Mouse (Mus musculus) kidney, adult 2 months (tissue): ENCODE measurements around the gene F2rl2.

ENCODE experiments used
- CTCF ChIP-seq: fragments of 200-500 bp; conservative IDR thresholded peaks from 2 replicates; pipeline ENCODE4 v1.5.1; 2011; ENCODE audit warnings: low read depth, mild to moderate bottlenecking, control low read depth, low read length, moderate library complexity, mixed read lengths; ENCODE audit not compliant: insufficient read depth, insufficient read length
- POLR2A ChIP-seq: fragments of 200-500 bp; IDR thresholded peaks from one replicate; pipeline ENCODE4 v1.6.1; 2011; ENCODE audit warnings: low read depth, low read length, control low read depth

DNA sequence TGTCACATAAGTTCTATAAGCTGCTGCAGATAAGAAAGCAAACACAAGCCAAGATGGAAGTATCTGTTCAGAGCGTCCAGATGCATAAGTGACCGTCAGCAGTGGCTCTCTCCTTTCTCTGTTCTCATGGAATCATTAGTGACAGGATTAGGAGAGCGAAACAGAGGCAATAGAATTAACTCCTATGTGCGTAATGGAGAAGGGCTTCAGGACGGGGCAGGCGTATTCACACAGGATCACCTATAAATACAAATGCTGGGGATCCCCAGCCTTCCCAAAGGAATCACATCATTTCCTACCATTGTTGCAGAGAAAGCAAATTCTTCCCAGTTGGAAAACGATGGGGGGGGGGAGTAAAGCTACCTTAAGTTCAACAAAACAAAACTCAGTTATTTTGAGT is 37.2 kb upstream of the F2rl2 start:
- TF ChIP-seq CTCF (no peak), POLR2A (no peak)
